Mouse (Mus musculus) adrenal gland, postnatal 14 days (tissue): Measurements from ENCODE around the gene Hsd17b2. TPM values are rescaled to one million over a fixed set of nuclear protein-coding genes. Genes with fewer than 3 reads are reported as not detected.

Source experiments
- DNase-seq: peaks from one replicate; pipeline ENCODE4 v3.0.0; 2021; ENCODE audit warnings: mixed read lengths
- total RNA-seq: library from RNA; stranded (reverse); gene quantifications from 2 replicates; pipeline ENCODE4 v1.2.3, GENCODE M21; 2021

Hsd17b2 gene
- total RNA-seq, 1 experiment from 2014 or later, result 25.3 TPM

- peak; percentile 40 for DNase-seq
Observed at GRCm38 (mm10) chr8:117772597-117772996, 70.9 kb downstream of the Hsd17b2 start.

- DNase-seq, result no peak
Observed at GRCm38 (mm10) chr8:117775626-117776025, 73.9 kb downstream of the Hsd17b2 start.

- no peak for DNase-seq
Observed at GRCm38 (mm10) chr8:117776075-117776474, 74.4 kb downstream of the Hsd17b2 start.

GRCm38 (mm10) chr8:117778531-117779322 is 77.0 kb downstream of the Hsd17b2 start:
- DNase-seq, result no peak

- no peak for DNase-seq
Observed at GRCm38 (mm10) chr8:117779344-117779743, 77.6 kb downstream of the Hsd17b2 start.

- no peak for DNase-seq
Observed at GRCm38 (mm10) chr8:117781375-117782129, 79.8 kb downstream of the Hsd17b2 start.

- DNase-seq, result no peak
Observed at GRCm38 (mm10) chr8:117783021-117783420, 81.3 kb downstream of the Hsd17b2 start.

- no peak for DNase-seq
Observed at GRCm38 (mm10) chr8:117786428-117786827, 84.7 kb downstream of the Hsd17b2 start.

GRCm38 (mm10) chr8:117792616-117793144 is 91.0 kb downstream of the Hsd17b2 start:
- DNase-seq, result peak; percentile 64

- DNase-seq, result no peak
Observed at GRCm38 (mm10) chr8:117794581-117794980, 92.9 kb downstream of the Hsd17b2 start.

- DNase-seq, result no peak
Observed at GRCm38 (mm10) chr8:117796464-117796863, 94.8 kb downstream of the Hsd17b2 start.

GRCm38 (mm10) chr8:117798066-117798465 is 96.4 kb downstream of the Hsd17b2 start:
- DNase-seq, result no peak

- peak; percentile 99 for DNase-seq
Observed at GRCm38 (mm10) chr8:117801443-117802298, 100.0 kb downstream of the Hsd17b2 start, which contains the start of gene Mphosph6. TSS of gene Mphosph6 (minus strand) at chr8:117801943.

GRCm38 (mm10) chr8:117802299-117802689 is 100.6 kb downstream of the Hsd17b2 start:
- DNase-seq, result no peak

GRCm38 (mm10) chr8:117805419-117805818 is 103.7 kb downstream of the Hsd17b2 start:
- DNase-seq, result no peak

Other genes starting within 250 kb of the Hsd17b2 start
- gene Plcg2, start 203.6 kb upstream of the Hsd17b2 start, total RNA-seq, result 3.4 and 8.0 TPM in 2 replicates
- gene Sdr42e1, start 28.2 kb upstream of the Hsd17b2 start, total RNA-seq, result 2.3 and 5.6 TPM in 2 replicates
- gene Mphosph6, start 100.0 kb downstream of the Hsd17b2 start, total RNA-seq, result 15.3 and 18.8 TPM in 2 replicates